Mouse (Mus musculus) midbrain, embryonic 10.5 days (tissue): ENCODE data around the gene Crygb. TPM values are rescaled to one million over a fixed set of nuclear protein-coding genes. Genes with fewer than 3 reads are reported as not detected.

ENCODE experiments used
- polyA plus RNA-seq: library from polyadenylated mRNA; unstranded; fragments of >200 nt; fragmentation: Nextera tagmentation; extraction: Ambion mirVana; gene quantifications from 2 replicates; pipeline ENCODE4 v1.2.1, GENCODE M21; 2016

Gene Crygb
- polyA plus RNA-seq, 1 experiment from 2014 or later, result not detected

Other genes with a start within 250 kb of the Crygb start
- gene Plekhm3, start 125.5 kb downstream of the Crygb start, polyA plus RNA-seq, result 7.3 and 7.6 TPM in 2 replicates
- 0.15 and 0.42 TPM in 2 replicates for gene Akr1cl, start 49.5 kb downstream of the Crygb start, polyA plus RNA-seq
- gene Cryge, start 31.1 kb downstream of the Crygb start, polyA plus RNA-seq, result 0.46 and 1.2 TPM in 2 replicates
- gene Crygd, start 18.8 kb downstream of the Crygb start, polyA plus RNA-seq, result not detected in 2 replicates
- gene Crygc, start 8.6 kb downstream of the Crygb start, polyA plus RNA-seq, result 0.24 TPM in 1 of 2 replicates, not detected in the other
- not detected in 2 replicates for gene Cryga, start 21.1 kb upstream of the Crygb start, polyA plus RNA-seq
- gene Gm28845, start 37.3 kb upstream of the Crygb start, polyA plus RNA-seq, result 0.19 TPM in 1 of 2 replicates, not detected in the other
- 0.16 TPM in 1 of 2 replicates, not detected in the other for gene D630023F18Rik, start 40.9 kb upstream of the Crygb start, polyA plus RNA-seq
- 295 and 381 TPM in 2 replicates for gene Idh1, start 104.2 kb upstream of the Crygb start, polyA plus RNA-seq
- gene Pikfyve, start 104.4 kb upstream of the Crygb start, polyA plus RNA-seq, result 10.5 and 13.7 TPM in 2 replicates
- 0.10 and 0.25 TPM in 2 replicates for gene Pth2r, start 199.8 kb upstream of the Crygb start, polyA plus RNA-seq